Mouse (Mus musculus) MEL (cell line): Measurements from ENCODE around the gene Krtap7-1. TPM values are rescaled to one million over a fixed set of nuclear protein-coding genes. Genes with fewer than 3 reads are reported as not detected.

Experiments used
- DNase-seq: peaks from one replicate; pipeline ENCODE4 v3.0.0; 2011; ENCODE audit warnings: low read depth, low spot score
- H3K27ac ChIP-seq: 2 replicates; pipeline ENCODE4 v1.5.1; 2012; ENCODE audit warnings: low read depth, mild to moderate bottlenecking, control low read depth, low read length, moderate library complexity; ENCODE audit not compliant: control insufficient read depth
- H3K27me3 ChIP-seq, 2 experiments: fragments of 150-350 bp in 1 of 2; sonication (generic) in 1 of 2; 2 replicates each; pipeline ENCODE4 v1.6.1; 2012; ENCODE audit warnings: low read length in 2 of 2, mild to moderate bottlenecking in 2 of 2, improper control_type of control experiment in 1 of 2, moderate library complexity in 1 of 2; ENCODE audit not compliant: insufficient read depth in 2 of 2, control insufficient read depth in 1 of 2
- H3K36me3 ChIP-seq, 2 experiments: 2 replicates each; pipeline ENCODE4 v1.6.1; 2012 to 2014; ENCODE audit warnings: low read length in 2 of 2, improper control_type of control experiment in 1 of 2, inconsistent platforms in 1 of 2, mild to moderate bottlenecking in 1 of 2; ENCODE audit not compliant: insufficient read depth in 2 of 2, control insufficient read depth in 1 of 2
- H3K4me1 ChIP-seq, 2 experiments: fragments of 150-350 bp in 1 of 2; sonication (generic) in 1 of 2; 2 replicates each; pipeline ENCODE4 v1.6.1; 2012; ENCODE audit warnings: low read length in 2 of 2, improper control_type of control experiment in 1 of 2, mild to moderate bottlenecking in 1 of 2; ENCODE audit not compliant: insufficient read depth in 2 of 2, control insufficient read depth in 1 of 2
- H3K4me3 ChIP-seq, 2 experiments: fragments of 150-350 bp in 1 of 2; sonication (generic) in 1 of 2; 2 replicates each; pipeline ENCODE4 v1.5.1; 2012; ENCODE audit warnings: low read depth in 2 of 2, low read length in 2 of 2, mild to moderate bottlenecking in 2 of 2, moderate library complexity in 2 of 2, control low read depth in 1 of 2, improper control_type of control experiment in 1 of 2; ENCODE audit not compliant: control insufficient read depth in 1 of 2, insufficient read depth in 1 of 2
- H3K79me2 ChIP-seq: 2 replicates; pipeline ENCODE4 v1.6.1; 2012; ENCODE audit warnings: mild to moderate bottlenecking, low read length, moderate library complexity; ENCODE audit not compliant: control insufficient read depth, poor library complexity, insufficient read depth
- H3K9ac ChIP-seq: 2 replicates; pipeline ENCODE4 v1.6.1; 2012; ENCODE audit warnings: low read depth, mild to moderate bottlenecking, control low read depth, low read length, moderate library complexity; ENCODE audit not compliant: control insufficient read depth, poor library complexity, severe bottlenecking
- H3K9me3 ChIP-seq: fragments of 150-350 bp; sonication (generic); replicated peaks from 2 replicates; pipeline ENCODE4 v1.6.1; 2012; ENCODE audit warnings: mild to moderate bottlenecking, low read length, improper control_type of control experiment, moderate library complexity; ENCODE audit not compliant: insufficient read depth
- BHLHE40 ChIP-seq: IDR thresholded peaks from 2 replicates; pipeline ENCODE4 v1.6.1; 2012; ENCODE audit warnings: low read depth, mild to moderate bottlenecking, inconsistent platforms, low read length, improper control_type of control experiment, borderline replicate concordance
- CHD1 ChIP-seq: IDR thresholded peaks from 2 replicates; pipeline ENCODE4 v1.6.1; 2012; ENCODE audit warnings: low read depth, mild to moderate bottlenecking, inconsistent platforms, low read length, improper control_type of control experiment
- CHD2 ChIP-seq: IDR thresholded peaks from 2 replicates; pipeline ENCODE4 v1.6.1; 2011; ENCODE audit warnings: low read length, improper control_type of control experiment
- CTCF ChIP-seq, 3 experiments: IDR thresholded peaks in 2 of 3; conservative IDR thresholded peaks in 1 of 3; 2 replicates each; pipeline ENCODE4 v1.5.1; 2011 to 2012; ENCODE audit warnings: low read length in 3 of 3, low read depth in 2 of 3, mild to moderate bottlenecking in 2 of 3, improper control_type of control experiment in 1 of 3, inconsistent platforms in 1 of 3, mixed read lengths in 1 of 3, moderate library complexity in 1 of 3; ENCODE audit not compliant: control insufficient read depth in 1 of 3, insufficient read depth in 1 of 3, poor library complexity in 1 of 3, severe bottlenecking in 1 of 3
- GABPA ChIP-seq: IDR thresholded peaks from 2 replicates; pipeline ENCODE4 v1.6.1; 2012; ENCODE audit warnings: low read depth, mild to moderate bottlenecking, inconsistent platforms, low read length, improper control_type of control experiment, moderate library complexity
- KAT2A ChIP-seq: conservative IDR thresholded peaks from 2 replicates; pipeline ENCODE4 v1.6.1; 2012; ENCODE audit warnings: low read depth, low read length, improper control_type of control experiment, inconsistent platforms
- MXI1 ChIP-seq: IDR thresholded peaks from 2 replicates; pipeline ENCODE4 v1.6.1; 2011; ENCODE audit warnings: mild to moderate bottlenecking, low read depth, low read length, improper control_type of control experiment
- MYB ChIP-seq: IDR thresholded peaks from 2 replicates; pipeline ENCODE4 v1.6.1; 2011; ENCODE audit warnings: mild to moderate bottlenecking, low read depth, low read length, improper control_type of control experiment
- NELFE ChIP-seq: IDR thresholded peaks from 2 replicates; pipeline ENCODE4 v1.6.1; 2011; ENCODE audit warnings: low read depth, low read length, improper control_type of control experiment
- POLR2AphosphoS2 ChIP-seq: IDR thresholded peaks from 2 replicates; pipeline ENCODE4 v1.6.1; 2011; ENCODE audit warnings: low read length, improper control_type of control experiment
- SIN3A ChIP-seq: IDR thresholded peaks from 2 replicates; pipeline ENCODE4 v1.6.1; 2012; ENCODE audit warnings: low read length, improper control_type of control experiment, inconsistent platforms
- SMC3 ChIP-seq: IDR thresholded peaks from 2 replicates; pipeline ENCODE4 v1.6.1; 2011; ENCODE audit warnings: low read depth, low read length, improper control_type of control experiment
- TBP ChIP-seq: IDR thresholded peaks from 2 replicates; pipeline ENCODE4 v1.8.0; 2011; ENCODE audit warnings: low read depth, low read length, improper control_type of control experiment
- TCF12 ChIP-seq: IDR thresholded peaks from 2 replicates; pipeline ENCODE4 v1.6.1; 2014; ENCODE audit warnings: low read depth, mild to moderate bottlenecking, inconsistent platforms, low read length, improper control_type of control experiment, moderate library complexity
- UBTF ChIP-seq: IDR thresholded peaks from 2 replicates; pipeline ENCODE4 v1.6.1; 2012; ENCODE audit warnings: low read depth, mild to moderate bottlenecking, inconsistent platforms, low read length, improper control_type of control experiment, moderate library complexity, borderline replicate concordance; ENCODE audit not compliant: insufficient read depth
- USF2 ChIP-seq, 2 experiments: IDR thresholded peaks; 2 replicates each; pipeline ENCODE4 v1.6.1; 2011 to 2012; ENCODE audit warnings: improper control_type of control experiment in 2 of 2, low read length in 2 of 2, borderline replicate concordance in 1 of 2, inconsistent platforms in 1 of 2, low read depth in 1 of 2, mild to moderate bottlenecking in 1 of 2; ENCODE audit not compliant: insufficient read depth in 1 of 2
- ZC3H11A ChIP-seq: IDR thresholded peaks from 2 replicates; pipeline ENCODE4 v1.6.1; 2012; ENCODE audit warnings: low read depth, mild to moderate bottlenecking, inconsistent platforms, low read length, improper control_type of control experiment
- ZKSCAN1 ChIP-seq: IDR thresholded peaks from 2 replicates; pipeline ENCODE4 v1.6.1; 2012; ENCODE audit warnings: low read depth, mild to moderate bottlenecking, inconsistent platforms, low read length, improper control_type of control experiment, moderate library complexity
- ZMIZ1 ChIP-seq: IDR thresholded peaks from 2 replicates; pipeline ENCODE4 v1.6.1; 2012; ENCODE audit warnings: low read depth, mild to moderate bottlenecking, inconsistent platforms, low read length, improper control_type of control experiment, moderate library complexity
- ZNF384 ChIP-seq: IDR thresholded peaks from 2 replicates; pipeline ENCODE4 v1.6.1; 2012; ENCODE audit warnings: low read depth, mild to moderate bottlenecking, inconsistent platforms, low read length, improper control_type of control experiment
- polyA plus RNA-seq, 2 experiments: library from polyadenylated mRNA; stranded (reverse) in 1 of 2; unstranded in 1 of 2; fragments of >175 nt in 1 of 2; fragments of >200 nt in 1 of 2; gene quantifications; 2 replicates each; pipeline versions ENCODE4 v1.2.1 to v1.2.4; 2012; ENCODE audit warnings: low replicate concordance in 2 of 2, low read depth in 1 of 2; ENCODE audit not compliant: insufficient read length in 2 of 2, insufficient read depth in 1 of 2, missing spikeins in 1 of 2
- total RNA-seq: library from RNA; depleted of rRNA; stranded (reverse); fragments of 300-350 nt; gene quantifications from 2 replicates; pipeline ENCODE4 v1.2.3, GENCODE M21; 2012; rRNA removed

The Krtap7-1 gene
- total and polyA plus RNA-seq, 3 experiments, result not detected

GRCm38 (mm10) chr16:89477679-89478314, 30.3 kb downstream of the Krtap7-1 start:
- no peaks in the 10 kb centered on the region for H3K4me1 ChIP-seq
- no peaks in the 10 kb centered on the region for H3K79me2 ChIP-seq
- no peak overlapping the region for H3K9ac ChIP-seq
- DNase-seq, result no peak
- no peaks in the 10 kb centered on the region for H3K36me3 ChIP-seq
- no peak overlapping the region for H3K4me3 ChIP-seq
- H3K27me3 ChIP-seq, result no peaks in the 10 kb centered on the region
- no peaks in the 10 kb centered on the region for H3K9me3 ChIP-seq
- H3K27ac ChIP-seq, result no peak overlapping the region
- no peak for TF ChIP-seq USF2 (IDR thresholded peaks at IDR 0.05; ENCODE audit: borderline replicate concordance in 1 of 2, insufficient read depth in 1 of 2, low read depth in 1 of 2, low read length in 2 of 2)
- TF ChIP-seq POLR2AphosphoS2, result no peak
- no peak for TF ChIP-seq TBP
- TF ChIP-seq SIN3A, result no peak
- no peak for TF ChIP-seq NELFE
- TF ChIP-seq KAT2A, result no peak
- TF ChIP-seq ZNF384, result no peak
- no peak for TF ChIP-seq ZC3H11A

GRCm38 (mm10) chr16:89461189-89461588, 46.9 kb downstream of the Krtap7-1 start:
- no peaks in the 10 kb centered on the region for H3K27me3 ChIP-seq
- H3K9ac ChIP-seq, result no peak overlapping the region
- H3K36me3 ChIP-seq, result no peaks in the 10 kb centered on the region
- TF ChIP-seq CHD1 (no peak), CTCF (IDR thresholded peaks at IDR 0.05 in 2 of 3, conservative IDR thresholded peaks at IDR 0.05 in 1 of 3; ENCODE audit: control insufficient read depth in 1 of 3, insufficient read depth in 1 of 3, low read depth in 2 of 3, low read length in 3 of 3, poor library complexity in 1 of 3, severe bottlenecking in 1 of 3) (no peak), ZMIZ1 (no peak), GABPA (no peak), TBP (no peak), CHD2 (no peak), BHLHE40 (no peak), MXI1 (no peak), ZKSCAN1 (no peak), MYB (no peak), TCF12 (no peak), POLR2AphosphoS2 (no peak), UBTF (no peak), SMC3 (no peak), USF2 (IDR thresholded peaks at IDR 0.05; ENCODE audit: borderline replicate concordance in 1 of 2, insufficient read depth in 1 of 2, low read depth in 1 of 2, low read length in 2 of 2) (no peak)
- H3K4me3 ChIP-seq, result no peak overlapping the region
- no peaks in the 10 kb centered on the region for H3K79me2 ChIP-seq
- H3K4me1 ChIP-seq, result no peaks in the 10 kb centered on the region
- no peaks in the 10 kb centered on the region for H3K9me3 ChIP-seq
- DNase-seq, result no peak
- no peak overlapping the region for H3K27ac ChIP-seq

Other genes with a start within 250 kb of the Krtap7-1 start
- not detected in 2 replicates for gene Krtap21-1, start 104.5 kb downstream of the Krtap7-1 start, total RNA-seq
- not detected for gene Krtap21-1, start 104.5 kb downstream of the Krtap7-1 start, polyA plus RNA-seq
- gene Krtap6-2, start 88.2 kb downstream of the Krtap7-1 start, total RNA-seq, result not detected in 2 replicates
- gene Krtap6-2, start 88.2 kb downstream of the Krtap7-1 start, polyA plus RNA-seq, result not detected
- gene Krtap8-1, start 20.4 kb downstream of the Krtap7-1 start, total RNA-seq, result not detected in 2 replicates
- gene Krtap8-1, start 20.4 kb downstream of the Krtap7-1 start, polyA plus RNA-seq, result not detected
- not detected in 2 replicates for gene Krtap11-1, start 62.9 kb upstream of the Krtap7-1 start, total RNA-seq
- not detected for gene Krtap11-1, start 62.9 kb upstream of the Krtap7-1 start, polyA plus RNA-seq